Mouse (Mus musculus) gastrocnemius, postnatal 14 days (tissue): ENCODE measurements around the gene Dirc2. TPM values are rescaled to one million over a fixed set of nuclear protein-coding genes. Genes with fewer than 3 reads are reported as not detected.

Source experiments
- total RNA-seq, 2 experiments: library from RNA; stranded (reverse); gene quantifications; 2 replicates each; pipeline ENCODE4 v1.2.3; 2021

The Dirc2 gene
- total RNA-seq, 2 experiments from 2014 or later, result 37.5 to 49.7 TPM

Other genes with a start within 250 kb of the Dirc2 start
- 1 to 10 TPM; 1.1 to 2.1 TPM for gene Sema5b, start 228.2 kb downstream of the Dirc2 start, total RNA-seq
- gene Hspbap1, start 1.0 kb upstream of the Dirc2 start, total RNA-seq, result 1 to 10 TPM; 2.0 to 2.6 TPM
- 1 to 10 TPM; 3.0 to 3.3 TPM for gene Parp14, start 102.2 kb upstream of the Dirc2 start, total RNA-seq
- gene Parp9, start 169.1 kb upstream of the Dirc2 start, total RNA-seq, result 1 to 10 TPM; 5.2 to 5.5 TPM
- gene Dtx3l, start 169.8 kb upstream of the Dirc2 start, total RNA-seq, result 1 to 10 TPM; 4.5 to 4.9 TPM
- gene Kpna1, start 209.4 kb upstream of the Dirc2 start, total RNA-seq, result 100 to 1,000 TPM in 1 of 2 experiments, 10 to 100 TPM in 1; 96.7 to 118 TPM